Comparison of ENCODE assay signal across 26 mouse cellular contexts in the genomic region with DNA sequence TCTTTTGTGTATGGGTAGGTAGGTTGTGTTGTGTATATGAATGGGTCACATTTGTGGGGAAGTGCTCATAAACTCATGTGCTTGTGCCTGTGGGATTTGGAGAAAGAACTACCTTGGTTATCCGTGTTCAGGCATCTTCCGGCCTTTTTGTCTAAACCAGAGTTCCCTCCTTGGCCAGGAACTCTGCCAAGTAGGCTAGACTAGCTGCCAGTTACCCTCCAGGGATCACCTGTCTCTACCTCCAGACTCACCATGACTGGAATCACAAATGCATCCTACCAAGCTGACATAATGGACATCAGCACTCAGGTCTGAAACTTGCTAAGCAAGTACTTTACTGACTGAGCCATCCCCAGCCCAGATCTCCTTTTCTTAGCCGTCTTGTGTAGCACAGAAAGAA.
DNase-seq lines count a peak whose midpoint lies in the region; ATAC-seq and TF ChIP-seq lines count a peak whose summit lies in the region.
"Had no signal": no experiment of that assay in that cellular context is flagged by ENCODE, and none has a peak within 500 bp of the region (broad histone marks: within the 10 kb centered on the region; RNA-seq: fewer than 3 reads in every experiment).

No protein-coding gene starts in this region.

- TF ChIP-seq CTCF in cerebellum, adult 2 months (IDR thresholded peaks at IDR 0.05; ENCODE audit: borderline replicate concordance, insufficient read depth, low read depth, low read length) = no peak
- TF ChIP-seq CTCF in layer of hippocampus, adult 2 months (conservative IDR thresholded peaks at IDR 0.05) = no peak

- no peaks in the 10 kb centered on the region for H3K36me3 ChIP-seq in midbrain, embryonic 16.5 days (ENCODE audit: control insufficient read depth, insufficient read depth, low read length)
- H3K36me3 ChIP-seq: embryonic facial prominence, embryonic 12.5 days; embryonic facial prominence, embryonic 15.5 days; forebrain, embryonic 15.5 days; G1E; hindbrain, embryonic 13.5 days had no signal

- H3K27me3 ChIP-seq in cerebellum, adult 2 months (ENCODE audit: control insufficient read depth, insufficient read depth, low read length) = no peaks in the 10 kb centered on the region
- no peaks in the 10 kb centered on the region for H3K27me3 ChIP-seq in midbrain, embryonic 16.5 days (ENCODE audit: control insufficient read depth, insufficient read depth, low read depth, low read length)
- H3K27me3 ChIP-seq: CH12.LX; embryonic facial prominence, embryonic 12.5 days; embryonic facial prominence, embryonic 15.5 days; forebrain, embryonic 15.5 days; hindbrain, embryonic 13.5 days; Patski had no signal

- no peak overlapping the region for H3K27ac ChIP-seq in cerebellum, adult 2 months (ENCODE audit: insufficient read depth, low read length)
- H3K27ac ChIP-seq in layer of hippocampus, adult 2 months = peak overlapping the region; percentile 51
- H3K27ac ChIP-seq in midbrain, embryonic 16.5 days (ENCODE audit: low read length) = no peak overlapping the region
- H3K27ac ChIP-seq: embryonic facial prominence, embryonic 12.5 days; embryonic facial prominence, embryonic 15.5 days; forebrain, embryonic 15.5 days; hindbrain, embryonic 13.5 days had no signal

- no peak overlapping the region for H3K9ac ChIP-seq in midbrain, embryonic 16.5 days (ENCODE audit: low read depth, low read length)
- H3K9ac ChIP-seq: embryonic facial prominence, embryonic 12.5 days; embryonic facial prominence, embryonic 15.5 days; forebrain, embryonic 15.5 days; hindbrain, embryonic 13.5 days had no signal

- peak; percentile 29 to 52 for DNase-seq in cerebellum, adult 2 months
- DNase-seq in cerebellum, postnatal 10 days = peak; percentile 79 to 87
- DNase-seq in cerebellum, adult 11-12 months = no peak
- DNase-seq in layer of hippocampus, adult 2 months (ENCODE audit: low spot score in 2 of 2) = no peak
- no peak for DNase-seq in layer of hippocampus, postnatal 14 days (ENCODE audit: low spot score in 2 of 2)
- peak; percentile 61 to 69 for DNase-seq in cerebellum, postnatal 25 days
- DNase-seq: adrenal gland, postnatal 10 days; adrenal gland, postnatal 36 days; B cell, adult 2 months; gastrocnemius, postnatal 14 days; heart, adult 11 months; kidney, adult 18-20 months; kidney, adult 9 months had no signal

- no peaks in the 10 kb centered on the region; the same call in 1 of the 2 replicates for H3K4me1 ChIP-seq in cerebellum, adult 2 months (ENCODE audit: control insufficient read depth, insufficient read depth, low read length)
- H3K4me1 ChIP-seq in midbrain, embryonic 16.5 days (ENCODE audit: control insufficient read depth, insufficient read depth, low read length) = peaks cover 5% of the 10 kb centered on the region; the same call in 1 of the 2 replicates
- H3K4me1 ChIP-seq: embryonic facial prominence, embryonic 15.5 days had no signal

- no peaks in the 10 kb centered on the region for H3K9me3 ChIP-seq in midbrain, embryonic 16.5 days (replicated peaks; ENCODE audit: control insufficient read depth, low read length, poor library complexity, severe bottlenecking)
- H3K9me3 ChIP-seq: embryonic facial prominence, embryonic 12.5 days; embryonic facial prominence, embryonic 15.5 days; forebrain, embryonic 15.5 days; G1E; hindbrain, embryonic 13.5 days had no signal

- ATAC-seq in cerebellum, adult (ENCODE audit: insufficient number of reproducible peaks, low FRiP score, low TSS enrichment) = no peak
- ATAC-seq in midbrain, embryonic 16.5 days = no peak
- ATAC-seq: forebrain, embryonic 15.5 days; hindbrain, embryonic 16.5 days; inflammation-experienced regulatory T-cells, adult 6 months; intestine, embryonic 16.5 days; Patski had no signal

- 16% methylated on average over 3 of the region's 3 CpGs for WGBS in cerebellum, adult 2 months
- 81% methylated on average over 3 of the region's 3 CpGs for WGBS in midbrain, embryonic 16.5 days

- H3K4me2 ChIP-seq in midbrain, embryonic 16.5 days (ENCODE audit: low read length) = no peak overlapping the region
- H3K4me2 ChIP-seq: embryonic facial prominence, embryonic 12.5 days; embryonic facial prominence, embryonic 15.5 days; forebrain, embryonic 15.5 days; heart, embryonic 11.5 days; hindbrain, embryonic 13.5 days had no signal

- TF ChIP-seq POLR2A in cerebellum, adult 2 months (IDR thresholded peaks at IDR 0.05; ENCODE audit: borderline replicate concordance, insufficient read depth, low read length) = no peak

- H3K4me3 ChIP-seq in cerebellum, adult 2 months (replicated peaks; ENCODE audit: insufficient read depth, low read depth, low read length) = no peak overlapping the region
- no peak overlapping the region for H3K4me3 ChIP-seq in layer of hippocampus, adult 2 months
- H3K4me3 ChIP-seq in midbrain, embryonic 16.5 days (ENCODE audit: low read depth, low read length) = no peak overlapping the region
- H3K4me3 ChIP-seq: embryonic facial prominence, embryonic 12.5 days; embryonic facial prominence, embryonic 15.5 days; forebrain, embryonic 15.5 days; hindbrain, embryonic 13.5 days had no signal

Comparison
In these comparisons a context has a peak if more than half of its experiments do, and no peak if none do; other contexts are left out.
1. DNase-seq: peak in cerebellum, adult 2 months (2 of 2), cerebellum, postnatal 10 days (2 of 2) and cerebellum, postnatal 25 days (2 of 2); none in cerebellum, adult 11-12 months (single experiment), layer of hippocampus, adult 2 months (0 of 2) and layer of hippocampus, postnatal 14 days (0 of 2).